Mouse (Mus musculus) kidney, embryonic 15.5 days (tissue): ENCODE data around the gene Hdgfl2. TPM values are rescaled to one million over a fixed set of nuclear protein-coding genes. Genes with fewer than 3 reads are reported as not detected.

Experiments used
- ATAC-seq: fragments of 200-750 bp; cut with Nextera tagmentation; replicated peaks from 2 replicates; pipeline ENCODE4 v1.8.0; 2017; ENCODE audit warnings: moderate TSS enrichment; ENCODE audit not compliant: low FRiP score
- H3K27ac ChIP-seq: fragments of 300-500 bp; sonication (generic); 2 replicates; pipeline ENCODE4 v1.5.1; 2015; ENCODE audit warnings: mild to moderate bottlenecking, inconsistent platforms
- H3K27me3 ChIP-seq: fragments of 300-500 bp; sonication (generic); 2 replicates; pipeline ENCODE4 v1.6.1; 2015; ENCODE audit warnings: inconsistent platforms
- H3K36me3 ChIP-seq: fragments of 300-500 bp; sonication (generic); 2 replicates; pipeline ENCODE4 v1.6.1; 2015; ENCODE audit warnings: inconsistent platforms
- H3K4me1 ChIP-seq: fragments of 300-500 bp; sonication (generic); 2 replicates; pipeline ENCODE4 v1.6.1; 2015; ENCODE audit warnings: inconsistent platforms
- H3K4me2 ChIP-seq: fragments of 300-500 bp; sonication (generic); 2 replicates; pipeline ENCODE4 v1.6.1; 2015; ENCODE audit warnings: moderate library complexity, mild to moderate bottlenecking, inconsistent platforms
- H3K4me3 ChIP-seq: fragments of 300-500 bp; sonication (generic); replicated peaks from 2 replicates; pipeline ENCODE4 v1.5.1; 2015; ENCODE audit warnings: mild to moderate bottlenecking, inconsistent platforms
- H3K9ac ChIP-seq: fragments of 300-500 bp; sonication (generic); 2 replicates; pipeline ENCODE4 v1.6.1; 2015; ENCODE audit warnings: mild to moderate bottlenecking, inconsistent platforms
- H3K9me3 ChIP-seq: fragments of 300-500 bp; sonication (generic); replicated peaks from 2 replicates; pipeline ENCODE4 v1.6.1; 2016; ENCODE audit warnings: inconsistent platforms
- WGBS: fragments of 180-500 bp; shearing (Covaris S2); methylation state at CpG from one replicate; pipeline ENCODE4 v1.1.7; 2015; ENCODE audit warnings: mixed read lengths; 5-methylcytosine and 5-hydroxymethylcytosine counted together
- polyA plus RNA-seq: library from polyadenylated mRNA; unstranded; fragments of >200 nt; fragmentation: Nextera tagmentation; extraction: Ambion mirVana; gene quantifications from 2 replicates; pipeline ENCODE4 v1.2.1, GENCODE M21; 2015

Hdgfl2 gene
- polyA plus RNA-seq, 1 experiment from 2014 or later = 141 TPM

DNA sequence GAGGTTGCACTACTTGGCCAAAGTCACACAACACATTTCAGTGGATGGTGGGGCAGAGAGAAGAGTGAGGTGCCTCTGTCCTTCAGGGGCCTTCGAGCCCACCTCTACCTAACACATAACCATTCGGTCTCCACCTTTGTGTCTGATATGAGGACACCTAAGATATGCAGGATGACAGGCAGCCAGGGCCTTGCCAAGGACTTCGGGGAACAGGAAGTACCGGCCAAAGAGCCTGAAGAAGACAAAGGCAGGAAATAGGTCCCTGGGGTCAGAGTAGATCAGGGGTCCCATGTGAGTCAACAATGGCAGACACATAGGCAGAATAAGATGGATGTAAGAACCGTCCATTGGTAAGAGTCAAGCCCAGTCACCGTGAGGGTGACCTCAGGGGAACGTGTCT is 57.1 kb downstream of the Hdgfl2 start:
- H3K27ac ChIP-seq = no peak overlapping the region
- H3K9ac ChIP-seq = no peak overlapping the region
- H3K4me1 ChIP-seq = peaks cover 59% of the 10 kb centered on the region
- no peaks in the 10 kb centered on the region for H3K9me3 ChIP-seq
- H3K4me3 ChIP-seq = no peak overlapping the region
- H3K36me3 ChIP-seq = no peaks in the 10 kb centered on the region
- H3K4me2 ChIP-seq = no peak overlapping the region
- WGBS = 80% methylated on average over 7 of the region's 7 CpGs
- peaks cover 44% of the 10 kb centered on the region for H3K27me3 ChIP-seq
- no peak for ATAC-seq

DNA sequence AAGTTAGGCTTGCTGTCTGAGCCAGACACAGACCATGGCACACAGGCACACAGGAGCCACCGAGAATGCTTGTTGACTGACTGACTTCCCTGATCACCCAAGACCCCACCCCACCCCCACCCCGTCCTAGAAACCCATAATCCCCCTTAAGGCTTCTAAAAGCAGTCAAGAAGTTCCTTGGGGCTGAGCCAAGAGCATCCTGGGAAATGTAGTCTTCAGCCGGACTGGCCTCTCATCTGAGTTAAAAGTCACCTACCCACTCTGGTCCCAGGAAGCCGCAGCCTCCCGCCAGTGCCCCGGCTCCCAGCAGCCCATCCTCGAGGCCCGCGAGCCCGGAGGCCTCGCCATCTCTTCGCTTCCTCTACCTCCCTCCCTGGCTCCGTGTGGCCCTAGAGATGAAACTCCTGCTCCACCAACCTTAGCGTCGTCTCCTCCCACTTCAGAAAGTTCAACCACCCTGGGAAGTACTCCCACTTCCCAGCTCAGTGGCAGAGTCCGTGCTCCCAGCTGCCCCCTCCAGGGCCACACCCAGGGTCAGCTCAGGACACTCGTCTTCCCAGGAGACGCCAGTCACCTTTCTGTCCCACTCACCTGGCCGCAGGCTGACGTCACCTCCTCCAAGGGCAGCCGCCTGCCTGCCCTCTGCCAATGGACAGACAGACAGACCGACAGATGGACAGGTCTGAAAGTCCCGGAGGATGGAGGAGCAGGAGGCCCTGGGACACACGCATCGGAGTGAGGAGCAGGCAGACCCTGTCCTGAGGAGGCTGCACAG is 58.6 kb downstream of the Hdgfl2 start:
- Histone ChIP-seq H3K9ac (0 out of 2 replicates have a peak overlapping the region, but pooled peaks have one; percentile 21), H3K4me2 (peak overlapping the region; percentile 53), H3K27ac (no peak overlapping the region), H3K4me1 (peaks cover 68% of the 10 kb centered on the region), H3K9me3 (no peaks in the 10 kb centered on the region), H3K4me3 (peak overlapping the region; percentile 24), H3K27me3 (peaks cover 59% of the 10 kb centered on the region), H3K36me3 (no peaks in the 10 kb centered on the region)
- ATAC-seq = no peak
- 14% methylated on average over 25 of the region's 25 CpGs for WGBS

DNA sequence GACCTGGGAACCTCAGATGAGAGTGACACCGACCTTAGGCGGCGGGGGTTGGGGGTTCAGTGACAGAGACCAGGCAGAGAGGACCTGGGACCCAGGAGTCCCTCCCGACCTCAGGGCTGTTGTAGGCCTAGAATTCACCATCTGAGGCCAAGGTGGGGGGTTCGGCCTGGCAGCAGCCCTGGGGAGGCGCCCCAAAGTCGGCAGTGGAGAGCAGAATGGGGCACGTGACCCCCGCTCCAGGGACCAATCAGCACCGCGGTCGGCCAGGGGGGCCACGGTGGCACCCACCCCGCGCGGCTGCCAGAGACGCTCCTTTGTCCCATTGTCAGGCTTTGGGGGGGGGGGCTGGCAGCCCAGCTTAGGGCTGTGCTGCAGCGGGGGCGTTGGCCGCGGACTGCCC is 59.9 kb downstream of the Hdgfl2 start:
- 11% methylated on average over 20 of the region's 21 CpGs for WGBS

DNA sequence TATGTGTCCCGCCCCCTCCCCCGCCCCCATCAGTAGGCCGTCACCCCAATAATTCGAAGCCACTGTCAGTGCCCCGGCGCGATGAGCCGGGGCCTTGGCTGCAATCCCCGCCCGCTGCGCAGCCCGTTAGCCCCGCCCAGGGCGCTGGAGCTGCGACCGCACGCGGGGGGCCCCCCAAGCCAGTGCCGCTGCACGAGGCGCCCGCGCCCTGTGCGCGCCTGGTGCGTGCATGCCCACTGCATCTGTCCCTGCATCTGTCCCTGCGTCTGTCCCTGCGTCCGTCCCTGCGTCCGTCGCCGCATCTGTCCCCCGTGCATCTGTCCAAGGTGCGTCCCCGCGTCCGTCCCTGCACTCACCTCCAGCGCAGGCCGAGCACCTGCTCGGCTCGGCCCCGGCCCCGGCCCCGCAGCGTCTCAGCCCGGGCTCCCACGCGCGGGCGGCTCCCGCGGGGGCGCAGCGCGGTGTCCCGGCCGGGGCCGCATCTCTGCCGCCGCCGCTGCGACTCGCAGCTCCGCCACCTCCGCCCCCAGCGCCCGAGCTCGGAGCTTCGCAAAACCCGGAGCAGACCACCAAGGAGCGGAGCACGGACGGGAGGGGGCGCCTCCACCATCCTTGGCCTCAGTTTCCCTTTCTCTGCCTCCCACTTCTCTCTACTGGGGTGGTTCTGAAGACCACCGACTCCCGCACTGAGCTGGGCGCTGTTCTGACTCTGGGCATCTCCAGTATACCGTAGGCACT is 60.6 kb downstream of the Hdgfl2 start, which contains the start of gene Sema6b:
Sema6b (minus strand) TSS at position 486 of the 738 bp plus-strand sequence.
- no peaks in the 10 kb centered on the region for H3K9me3 ChIP-seq
- peak within 1 kb of the TSS; percentile 69 for H3K4me3 ChIP-seq
- H3K4me1 ChIP-seq = peaks cover 48% of the 10 kb centered on the region
- H3K27me3 ChIP-seq = peaks cover 79% of the 10 kb centered on the region
- 1% methylated on average over 77 of the region's 79 CpGs for WGBS
- peak; percentile 22; the same call in 1 of the 2 replicates for ATAC-seq
- no peaks in the 10 kb centered on the region for H3K36me3 ChIP-seq
- peak within 1 kb of the TSS; percentile 45; the same call in 1 of the 2 replicates for H3K9ac ChIP-seq
- peak within 1 kb of the TSS; percentile 100 for H3K4me2 ChIP-seq
- H3K27ac ChIP-seq = no peak within 1 kb of the TSS

More for the DNA sequence above, 59.9 kb downstream of the Hdgfl2 start:
- Histone ChIP-seq H3K27me3 (peaks cover 72% of the 10 kb centered on the region), H3K9me3 (no peaks in the 10 kb centered on the region), H3K9ac (peak overlapping the region; percentile 45; the same call in 1 of the 2 replicates), H3K36me3 (no peaks in the 10 kb centered on the region), H3K27ac (no peak overlapping the region), H3K4me3 (peak overlapping the region; percentile 69), H3K4me1 (peaks cover 55% of the 10 kb centered on the region), H3K4me2 (peak overlapping the region; percentile 100)
- ATAC-seq = no peak

DNA sequence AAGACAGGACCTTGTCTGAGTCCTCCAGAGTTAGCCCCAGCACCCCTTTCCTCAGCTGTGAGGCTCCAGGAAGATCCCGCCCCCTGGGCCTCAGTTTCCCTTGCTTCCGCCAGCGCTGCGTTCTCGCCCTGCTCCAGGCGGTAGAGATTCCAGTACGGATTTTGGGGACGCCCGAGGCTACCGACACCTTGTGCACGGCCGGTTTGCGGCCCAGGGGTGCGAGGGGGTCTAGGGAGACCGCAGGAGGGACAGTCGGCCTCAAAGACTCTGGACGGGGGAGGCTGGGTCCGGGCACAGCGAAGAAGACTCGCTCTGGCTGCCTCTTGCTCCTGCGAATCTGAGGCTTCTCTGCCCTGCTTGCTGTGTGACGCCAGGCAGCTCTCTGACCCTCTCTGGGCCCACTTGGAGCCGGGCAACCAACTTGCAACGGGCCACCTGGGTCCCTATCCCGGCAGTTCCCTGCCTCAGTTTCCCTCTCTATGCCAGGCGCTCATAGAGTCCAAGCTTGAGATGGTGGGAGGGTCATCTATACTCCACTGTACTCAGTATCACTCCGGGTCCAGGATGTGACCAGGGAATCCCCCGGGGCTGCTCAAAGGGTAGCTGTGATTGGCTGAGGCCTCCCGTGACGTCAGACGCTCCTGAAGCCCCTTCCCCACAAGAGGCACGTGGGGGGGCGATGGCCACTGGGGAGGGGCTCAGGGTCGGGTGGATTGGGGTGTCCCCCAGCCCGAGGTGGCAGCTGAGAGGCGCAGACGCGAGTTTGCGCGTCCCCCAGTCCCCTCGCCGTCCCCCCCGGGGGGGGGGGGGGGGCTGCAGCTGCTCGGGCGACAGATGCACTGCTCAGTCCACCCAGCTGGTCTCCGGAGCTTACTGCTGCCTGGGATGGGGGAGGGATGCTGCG is 62.5 kb downstream of the Hdgfl2 start:
- no peak overlapping the region for H3K27ac ChIP-seq
- H3K4me2 ChIP-seq = peak overlapping the region; percentile 77
- ATAC-seq = peak; percentile 16; the same call in 1 of the 2 replicates
- no peaks in the 10 kb centered on the region for H3K9me3 ChIP-seq
- H3K4me1 ChIP-seq = peaks cover 44% of the 10 kb centered on the region
- peak overlapping the region; percentile 30; the same call in 1 of the 2 replicates for H3K9ac ChIP-seq
- H3K4me3 ChIP-seq = peak overlapping the region; percentile 42
- 1% methylated on average over 44 of the region's 47 CpGs for WGBS
- H3K27me3 ChIP-seq = peaks cover 95% of the 10 kb centered on the region
- H3K36me3 ChIP-seq = no peaks in the 10 kb centered on the region

DNA sequence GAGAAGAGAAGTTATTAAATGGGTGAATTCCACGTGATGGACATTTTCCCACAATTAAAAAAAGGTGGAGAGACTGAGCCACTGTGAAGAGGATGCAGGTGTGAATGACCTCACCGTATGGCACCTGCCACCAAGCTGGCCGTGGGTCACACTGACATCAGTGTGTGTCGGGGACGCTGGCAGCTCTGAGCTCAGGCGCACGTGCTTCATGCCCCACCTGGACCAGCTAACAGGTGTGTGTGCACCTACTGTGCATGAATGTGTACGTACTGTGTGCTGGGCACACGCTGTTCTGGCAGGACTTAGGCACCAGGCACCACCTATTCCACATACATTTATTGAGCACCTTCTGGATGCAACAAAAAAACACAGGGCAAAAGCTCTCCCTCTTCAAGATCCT is 65.1 kb downstream of the Hdgfl2 start:
- Histone ChIP-seq H3K4me3 (no peak overlapping the region), H3K27ac (no peak overlapping the region), H3K36me3 (no peaks in the 10 kb centered on the region), H3K27me3 (peaks cover 100% of the 10 kb centered on the region), H3K4me2 (no peak overlapping the region), H3K9ac (no peak overlapping the region), H3K4me1 (peaks cover 31% of the 10 kb centered on the region), H3K9me3 (no peaks in the 10 kb centered on the region)
- 74% methylated on average over 9 of the region's 9 CpGs for WGBS
- no peak for ATAC-seq

DNA sequence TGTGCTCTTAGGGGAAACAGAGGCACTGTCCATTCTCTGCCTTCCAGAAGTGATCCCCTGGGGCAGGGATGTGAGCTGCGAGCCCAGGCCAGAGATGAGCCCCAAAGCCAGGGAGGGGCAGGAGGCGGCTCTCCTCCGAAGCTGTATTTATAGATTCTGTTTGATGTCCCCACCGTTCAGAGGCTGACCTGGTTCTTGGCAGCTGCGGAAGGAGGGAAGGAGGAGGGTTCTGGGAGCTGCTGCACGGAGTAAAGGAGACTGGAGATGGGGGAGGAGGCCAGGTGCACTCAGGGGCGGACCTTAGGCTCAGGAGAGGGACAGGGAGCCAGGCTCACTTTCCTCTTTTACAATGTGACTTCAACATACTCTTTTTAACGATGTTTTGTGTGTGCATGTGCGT is 66.7 kb downstream of the Hdgfl2 start:
- Histone ChIP-seq H3K4me2 (no peak overlapping the region), H3K27me3 (peaks cover 100% of the 10 kb centered on the region), H3K9me3 (no peaks in the 10 kb centered on the region), H3K27ac (no peak overlapping the region), H3K36me3 (no peaks in the 10 kb centered on the region), H3K4me1 (peaks cover 25% of the 10 kb centered on the region), H3K9ac (no peak overlapping the region), H3K4me3 (no peak overlapping the region)
- no peak for ATAC-seq
- 19% methylated on average over 9 of the region's 9 CpGs for WGBS

DNA sequence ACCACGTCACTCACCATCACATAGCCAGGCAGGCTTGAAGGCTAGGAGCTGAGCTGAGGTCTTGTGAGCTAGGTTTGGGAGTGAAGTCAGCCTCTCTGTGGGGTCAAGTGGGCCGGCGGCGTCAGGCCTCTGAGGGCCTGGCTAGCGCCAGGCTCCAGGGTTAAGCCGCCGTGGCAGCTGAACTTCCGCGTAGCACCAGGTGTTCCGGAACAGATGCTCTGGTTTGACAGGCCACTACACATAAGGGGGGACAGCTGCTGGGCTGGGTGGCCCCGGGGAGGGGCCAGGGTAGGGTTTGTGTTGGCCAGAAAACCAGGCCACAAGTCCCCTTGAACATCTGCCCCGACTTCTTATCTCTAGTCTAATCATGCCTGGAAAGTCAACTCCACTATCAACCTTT is 68.0 kb downstream of the Hdgfl2 start:
- Histone ChIP-seq H3K9ac (no peak overlapping the region), H3K4me2 (no peak overlapping the region), H3K4me1 (peaks cover 12% of the 10 kb centered on the region), H3K36me3 (no peaks in the 10 kb centered on the region), H3K27me3 (peaks cover 98% of the 10 kb centered on the region), H3K4me3 (no peak overlapping the region), H3K27ac (no peak overlapping the region), H3K9me3 (no peaks in the 10 kb centered on the region)
- no peak for ATAC-seq
- 53% methylated on average over 12 of the region's 12 CpGs for WGBS

DNA sequence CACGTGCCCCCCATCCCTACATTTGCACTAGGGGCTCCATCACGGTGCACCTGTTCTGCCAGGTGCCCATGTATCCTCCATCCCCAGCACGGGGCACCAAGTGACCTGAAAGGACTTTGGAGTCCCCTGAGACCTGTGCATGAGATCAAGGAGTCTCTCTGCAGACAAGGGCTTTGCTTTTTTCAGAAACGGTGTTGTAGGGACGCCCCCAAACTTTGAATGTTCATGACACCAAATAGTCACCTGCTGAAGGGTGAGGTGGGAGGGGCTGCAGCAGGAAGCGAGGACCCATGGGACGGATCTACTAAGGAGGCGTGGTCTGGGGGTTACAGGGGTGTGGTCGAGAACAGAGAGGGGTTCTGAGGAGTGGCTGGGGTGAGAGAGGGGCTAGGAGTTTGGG is 68.8 kb downstream of the Hdgfl2 start:
- peaks cover 98% of the 10 kb centered on the region for H3K27me3 ChIP-seq
- WGBS = 25% methylated on average over 9 of the region's 9 CpGs
- H3K27ac ChIP-seq = no peak overlapping the region
- ATAC-seq = no peak
- no peaks in the 10 kb centered on the region for H3K36me3 ChIP-seq
- H3K4me2 ChIP-seq = peak overlapping the region; percentile 53
- no peak overlapping the region for H3K9ac ChIP-seq
- peaks cover 9% of the 10 kb centered on the region for H3K4me1 ChIP-seq
- peak overlapping the region; percentile 32 for H3K4me3 ChIP-seq
- H3K9me3 ChIP-seq = no peaks in the 10 kb centered on the region

DNA sequence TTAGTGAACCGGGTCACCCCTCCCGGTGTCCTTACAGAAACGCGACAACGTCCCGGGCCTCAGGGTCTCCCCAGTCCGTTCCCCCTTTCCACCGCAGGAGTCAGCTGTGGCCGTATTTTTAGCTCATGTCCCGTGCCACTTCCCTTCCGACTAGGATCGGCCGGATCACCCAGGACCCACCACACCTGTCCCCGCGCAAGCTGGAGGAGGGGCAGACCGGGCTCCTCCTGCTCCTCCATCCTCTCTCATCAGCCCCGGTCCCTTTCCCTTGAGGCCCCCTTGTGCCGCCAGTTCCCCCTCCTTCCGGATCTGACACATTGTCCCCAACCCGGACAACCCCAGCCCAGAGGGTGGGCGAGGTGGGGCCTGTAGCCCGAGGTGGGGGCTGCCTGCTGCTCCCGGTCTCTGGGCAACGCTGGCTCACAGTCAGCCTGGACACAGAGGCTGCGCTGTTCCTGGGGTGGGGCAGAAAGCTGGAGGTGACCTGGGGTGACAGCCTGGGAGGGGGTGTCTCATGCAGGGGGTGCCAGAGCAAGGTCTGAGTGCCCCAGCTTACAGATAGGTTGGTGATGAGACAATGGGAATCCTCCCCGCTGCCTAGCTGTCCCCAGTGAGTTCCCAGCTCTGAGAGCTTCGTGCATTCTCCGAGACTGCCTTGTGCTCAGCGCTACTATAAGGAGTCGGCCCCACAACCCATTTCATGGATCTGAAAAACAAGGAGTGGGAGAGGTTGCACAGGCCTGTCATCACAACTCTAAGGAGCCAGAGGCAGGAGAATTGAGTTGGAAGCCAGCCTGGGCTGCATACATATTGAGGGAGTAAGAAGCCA is 69.6 kb downstream of the Hdgfl2 start:
- WGBS = 1% methylated on average over 30 of the region's 30 CpGs
- Histone ChIP-seq H3K27ac (no peak overlapping the region), H3K36me3 (no peaks in the 10 kb centered on the region), H3K27me3 (peaks cover 97% of the 10 kb centered on the region), H3K9ac (no peak overlapping the region), H3K9me3 (no peaks in the 10 kb centered on the region), H3K4me1 (peaks cover 13% of the 10 kb centered on the region), H3K4me2 (peak overlapping the region; percentile 53), H3K4me3 (peak overlapping the region; percentile 32)
- 0 out of 2 replicates have a peak, but pooled peaks have one; percentile 17 for ATAC-seq

DNA sequence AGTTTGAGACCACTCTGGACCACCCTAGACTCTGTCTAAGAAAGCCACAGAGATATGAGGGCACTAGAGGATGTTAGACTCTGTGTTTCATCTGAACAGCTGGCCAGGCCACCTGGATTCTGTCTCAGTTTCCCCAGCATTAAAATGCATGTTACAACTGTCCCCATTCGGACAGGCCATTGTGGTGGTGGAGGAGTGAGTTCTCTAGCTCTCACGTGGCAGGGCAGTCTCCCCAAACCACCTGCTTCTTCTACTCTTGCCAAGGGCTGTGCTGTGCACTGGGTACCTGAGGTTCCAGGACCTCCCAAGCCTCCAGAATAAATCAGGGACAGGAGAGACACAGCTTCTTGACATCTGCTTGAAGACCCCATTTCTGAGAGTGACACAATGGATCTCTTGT is 70.5 kb downstream of the Hdgfl2 start:
- WGBS = 38% methylated on average over 2 of the region's 2 CpGs
- no peak overlapping the region for H3K9ac ChIP-seq
- no peaks in the 10 kb centered on the region for H3K36me3 ChIP-seq
- H3K27me3 ChIP-seq = peaks cover 97% of the 10 kb centered on the region
- ATAC-seq = no peak
- no peak overlapping the region for H3K4me2 ChIP-seq
- H3K27ac ChIP-seq = no peak overlapping the region
- H3K9me3 ChIP-seq = no peaks in the 10 kb centered on the region
- H3K4me1 ChIP-seq = peaks cover 13% of the 10 kb centered on the region
- H3K4me3 ChIP-seq = no peak overlapping the region
